Mouse (Mus musculus) embryo, embryonic 10 days (tissue): Measurements from ENCODE around the gene Ntf3.

Experiments
- DNase-seq: peaks from one replicate; pipeline ENCODE4 v3.0.0-alpha.2; 2015; ENCODE audit warnings: low spot score

Gene Ntf3

DNA sequence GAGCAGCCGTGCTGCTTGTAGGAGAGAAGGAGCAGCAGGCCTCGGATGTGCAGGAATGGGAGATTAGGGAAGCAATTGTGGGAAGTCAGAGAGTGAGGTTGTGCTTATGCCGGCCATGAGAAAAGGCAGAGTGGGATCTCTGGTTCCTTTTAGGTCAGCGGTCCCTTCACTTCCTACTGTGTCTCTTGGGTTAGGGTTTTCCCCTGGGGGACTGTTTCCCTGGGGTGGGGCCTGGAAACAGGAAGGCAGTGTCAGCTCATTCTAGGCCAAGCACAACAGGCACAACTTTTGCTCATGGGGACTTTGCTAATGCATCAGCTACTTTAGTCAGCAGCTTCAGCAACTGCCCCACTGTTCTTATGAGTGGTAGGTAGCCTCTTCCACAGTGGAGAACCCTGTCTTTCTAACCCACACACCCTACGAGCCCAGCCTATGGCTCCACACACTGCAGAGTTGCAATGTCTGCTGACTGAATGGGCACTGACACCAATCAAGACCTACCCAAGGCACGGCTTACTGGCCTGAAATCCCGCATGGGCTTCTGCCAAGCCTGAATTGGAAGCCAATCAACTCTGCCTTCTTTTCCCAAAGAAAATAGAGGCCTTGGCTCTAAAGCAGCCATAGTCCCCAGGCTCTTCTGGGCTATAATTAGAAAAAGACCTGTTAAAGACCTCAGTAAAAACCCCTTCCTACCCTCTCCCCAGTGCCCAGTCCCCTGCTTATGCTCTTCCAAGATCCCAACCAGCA lies 60.5 kb downstream of the Ntf3 start:
- no peak for DNase-seq

DNA sequence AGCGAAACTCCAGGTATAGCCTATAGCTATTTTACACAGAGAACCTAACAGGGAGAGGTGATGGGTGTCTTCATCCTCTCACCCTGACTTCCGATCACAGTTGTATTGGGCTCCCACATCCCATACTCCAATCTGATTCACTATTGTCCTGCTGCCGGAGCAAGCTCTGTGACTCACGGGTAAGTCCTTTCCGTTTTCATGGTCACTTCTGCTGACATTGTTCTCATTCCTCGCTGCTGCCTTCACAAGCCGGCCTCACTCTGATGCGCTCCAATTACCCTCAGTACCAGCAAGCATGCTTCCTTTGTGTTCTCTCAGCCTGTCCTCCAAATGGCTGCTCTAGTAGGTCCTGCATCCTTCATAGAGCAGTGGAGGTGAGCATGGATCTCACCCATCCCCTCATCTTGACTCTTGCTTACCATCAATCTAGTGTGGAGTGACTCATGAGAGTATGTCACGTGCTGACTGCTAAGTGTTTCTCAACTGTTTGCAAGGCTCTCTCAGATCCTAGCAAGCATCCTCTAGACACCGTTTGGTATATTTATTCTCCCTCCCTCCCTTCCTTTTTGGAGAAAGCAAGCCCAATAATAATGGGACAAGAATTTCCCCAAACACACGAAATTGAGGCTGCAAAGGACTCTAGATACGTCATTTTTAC lies 61.5 kb downstream of the Ntf3 start:
- DNase-seq: no peak

DNA sequence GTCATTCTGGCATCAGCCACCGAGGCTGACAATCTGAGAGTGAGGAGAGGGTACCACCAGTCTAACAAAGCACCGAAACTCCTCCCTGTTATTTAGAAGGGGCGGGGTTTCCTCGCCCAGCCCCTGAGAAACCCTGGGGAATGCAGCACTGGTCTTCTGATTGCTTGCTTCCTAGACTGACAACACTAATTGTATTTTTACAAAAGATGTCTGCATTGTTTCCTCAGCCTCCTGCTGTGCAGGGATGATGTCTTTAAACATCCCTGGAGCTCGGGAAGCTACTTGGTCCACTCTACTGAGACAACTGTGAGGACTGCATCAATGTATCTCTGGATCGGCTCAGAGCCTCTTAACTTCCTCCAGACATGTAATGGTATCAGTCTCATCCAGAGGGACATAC lies 64.1 kb downstream of the Ntf3 start:
- no peak for DNase-seq

DNA sequence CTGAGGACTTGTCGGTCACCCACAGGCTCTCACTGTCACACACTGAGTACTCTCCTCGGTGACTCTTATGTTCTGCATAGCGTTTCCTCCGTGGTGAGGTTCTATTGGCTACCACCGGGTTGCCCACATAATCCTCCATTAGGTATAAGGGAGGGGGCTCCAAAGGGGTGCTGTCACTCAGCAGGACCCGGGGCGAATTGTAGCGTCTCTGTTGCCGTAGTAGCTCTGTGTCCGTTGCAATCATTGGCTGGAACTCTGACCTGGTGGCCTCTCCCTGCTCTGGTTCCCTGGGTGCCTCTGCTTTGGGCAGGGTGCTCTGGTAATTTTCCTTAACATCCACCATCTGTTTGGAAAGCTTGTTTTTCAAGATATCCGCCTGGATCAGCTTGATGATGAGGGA lies 64.7 kb downstream of the Ntf3 start:
- DNase-seq: no peak

DNA sequence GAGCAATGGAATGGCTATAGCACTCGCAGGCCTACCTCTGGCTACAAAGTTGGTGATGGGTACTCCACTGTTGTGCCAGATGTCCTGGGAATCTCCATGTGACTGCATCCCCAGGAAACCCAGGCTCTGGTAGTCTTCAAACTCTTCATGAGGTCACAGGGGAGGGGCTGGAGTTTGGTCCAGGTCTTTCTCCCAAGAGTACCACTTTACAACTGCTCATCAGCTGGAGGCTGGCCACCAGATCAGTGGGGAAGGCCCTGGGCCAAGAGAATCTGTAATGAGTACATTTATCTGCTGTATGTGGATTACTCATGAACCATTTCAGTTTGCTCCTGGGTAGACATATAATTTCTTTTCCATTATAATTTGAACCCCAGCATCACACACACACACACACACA lies 66.1 kb downstream of the Ntf3 start:
- DNase-seq: no peak

DNA sequence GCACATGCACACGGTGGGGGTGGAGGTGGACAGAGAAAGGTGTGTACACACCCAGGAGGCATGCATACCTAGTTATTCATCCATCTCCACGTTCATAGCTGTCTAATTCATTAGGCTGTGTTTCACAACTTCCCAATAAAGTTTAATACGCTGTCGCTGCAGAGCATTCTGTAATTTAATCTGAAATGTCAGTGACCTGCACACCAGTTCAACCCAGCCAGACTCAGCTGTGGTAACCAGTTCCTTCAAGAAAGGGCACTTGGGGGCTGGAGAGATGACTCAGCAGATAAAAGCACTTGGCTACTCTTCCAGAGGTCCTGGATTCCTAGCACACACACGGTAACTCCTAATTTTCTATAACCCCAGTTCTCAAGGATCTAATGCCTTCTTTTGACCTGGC lies 69.2 kb downstream of the Ntf3 start:
- no peak for DNase-seq

DNA sequence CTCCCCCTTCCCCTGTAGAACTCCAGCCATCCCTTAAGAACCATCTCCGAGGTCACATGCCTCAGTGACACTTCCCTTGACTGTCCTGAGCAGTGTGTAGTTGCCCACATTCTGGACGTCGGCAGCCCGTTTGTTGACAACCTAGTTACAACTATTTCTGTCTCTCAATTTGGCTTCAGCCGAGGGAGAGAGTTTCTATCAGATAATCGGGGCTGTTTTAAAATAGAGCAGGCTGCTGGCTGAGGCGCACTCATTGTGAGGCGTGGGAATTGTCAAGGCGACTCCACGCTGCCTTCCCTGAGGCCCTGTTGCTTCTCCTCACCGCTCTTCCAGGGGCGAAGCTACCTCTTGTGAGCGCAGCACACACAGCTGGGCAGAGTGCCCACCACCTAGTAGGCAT lies 70.6 kb downstream of the Ntf3 start:
- no peak for DNase-seq

DNA sequence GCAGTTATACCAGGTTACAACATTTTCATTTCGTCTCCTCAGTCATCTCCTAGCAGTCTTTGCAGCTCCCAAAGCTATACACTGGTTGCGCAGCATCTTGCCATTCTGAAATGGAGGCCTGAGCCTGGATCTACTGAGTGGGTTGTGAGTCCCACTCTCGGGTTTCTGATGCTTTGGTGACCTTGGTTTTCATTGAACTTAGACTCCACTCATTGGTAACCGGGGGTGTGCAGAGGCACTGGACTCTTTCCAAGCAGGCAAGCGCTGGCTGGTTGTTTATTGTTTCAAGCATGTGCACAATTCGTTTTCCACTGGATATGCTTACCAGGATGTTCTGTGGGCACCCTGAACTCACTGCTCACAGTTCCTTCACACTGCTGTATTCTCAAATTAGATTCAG lies 71.7 kb downstream of the Ntf3 start:
- no peak for DNase-seq

DNA sequence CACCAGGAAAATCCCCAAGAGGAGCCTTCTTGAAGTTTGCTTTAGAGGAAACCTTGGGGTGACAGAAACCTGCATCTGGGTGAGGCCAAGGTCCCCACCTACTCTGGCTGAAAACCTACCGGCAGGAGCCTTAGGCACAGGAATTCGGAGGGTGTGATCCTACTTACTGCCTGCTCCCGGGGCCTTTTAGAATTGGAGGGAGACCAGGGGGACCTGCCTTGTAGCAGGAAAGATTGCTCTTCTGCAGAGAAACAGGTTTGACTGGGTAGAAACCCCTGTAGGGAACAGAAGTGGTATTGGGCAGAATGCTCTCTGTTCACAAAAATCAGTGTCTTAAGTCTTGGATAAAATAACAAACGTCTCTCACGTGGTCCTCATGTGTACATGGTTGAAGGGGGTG lies 74.7 kb downstream of the Ntf3 start:
- DNase-seq: no peak

DNA sequence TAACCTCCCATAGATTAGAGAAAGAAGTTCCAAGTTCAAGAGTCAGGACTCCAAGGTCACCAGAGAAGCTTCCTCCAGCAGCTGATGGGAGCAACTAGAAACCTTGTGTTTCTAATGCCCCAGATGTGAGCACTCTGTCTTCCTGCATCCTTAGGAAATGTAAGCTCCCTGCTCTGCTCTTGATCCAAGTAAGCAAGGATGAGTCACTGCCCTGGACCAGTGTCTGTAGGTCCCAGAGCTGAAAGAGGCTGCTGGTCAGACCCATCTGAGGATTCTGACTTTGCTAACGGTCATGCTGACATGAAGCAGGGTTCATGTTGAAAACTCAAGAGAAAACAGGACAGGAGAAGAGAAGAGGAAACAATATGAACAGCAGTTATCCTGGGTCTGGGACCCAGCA lies 76.6 kb downstream of the Ntf3 start:
- DNase-seq: no peak

DNA sequence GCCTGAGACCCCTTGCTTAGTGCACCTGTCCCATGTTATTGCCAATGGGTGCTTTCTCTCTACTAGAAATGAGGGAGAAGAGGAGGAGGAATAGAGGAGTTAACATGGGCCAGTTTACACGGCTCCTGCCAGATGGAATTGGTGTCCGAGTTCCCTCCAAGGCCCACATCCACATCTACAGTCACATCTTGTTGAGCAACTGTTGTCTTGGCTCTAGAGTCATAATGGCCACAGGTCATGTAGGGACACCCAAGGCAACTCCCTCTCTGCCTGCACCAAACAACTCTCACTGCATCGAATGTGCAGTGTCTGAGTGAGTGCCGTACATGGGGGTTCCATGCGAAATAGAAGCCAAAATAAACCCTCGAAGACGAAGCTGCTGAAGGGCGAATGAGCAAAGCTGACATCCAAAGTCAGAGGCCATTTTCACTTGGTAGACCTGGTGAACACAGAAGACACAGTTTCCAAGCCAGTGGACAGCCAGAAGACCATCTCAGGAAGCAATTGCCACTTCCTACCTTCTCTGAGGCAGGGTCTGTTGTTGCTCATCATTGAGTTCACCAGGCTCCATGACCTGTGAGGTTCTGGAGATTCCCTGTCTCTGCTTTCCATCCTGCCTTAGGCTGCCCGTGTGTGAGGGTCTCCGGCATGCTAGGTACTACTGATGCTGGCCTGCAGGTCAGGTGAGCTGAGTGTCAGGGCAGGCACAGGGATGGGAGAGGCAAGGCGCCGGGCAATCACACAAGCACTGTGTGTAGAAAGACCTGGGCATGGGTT lies 78.0 kb downstream of the Ntf3 start:
- DNase-seq: no peak

DNA sequence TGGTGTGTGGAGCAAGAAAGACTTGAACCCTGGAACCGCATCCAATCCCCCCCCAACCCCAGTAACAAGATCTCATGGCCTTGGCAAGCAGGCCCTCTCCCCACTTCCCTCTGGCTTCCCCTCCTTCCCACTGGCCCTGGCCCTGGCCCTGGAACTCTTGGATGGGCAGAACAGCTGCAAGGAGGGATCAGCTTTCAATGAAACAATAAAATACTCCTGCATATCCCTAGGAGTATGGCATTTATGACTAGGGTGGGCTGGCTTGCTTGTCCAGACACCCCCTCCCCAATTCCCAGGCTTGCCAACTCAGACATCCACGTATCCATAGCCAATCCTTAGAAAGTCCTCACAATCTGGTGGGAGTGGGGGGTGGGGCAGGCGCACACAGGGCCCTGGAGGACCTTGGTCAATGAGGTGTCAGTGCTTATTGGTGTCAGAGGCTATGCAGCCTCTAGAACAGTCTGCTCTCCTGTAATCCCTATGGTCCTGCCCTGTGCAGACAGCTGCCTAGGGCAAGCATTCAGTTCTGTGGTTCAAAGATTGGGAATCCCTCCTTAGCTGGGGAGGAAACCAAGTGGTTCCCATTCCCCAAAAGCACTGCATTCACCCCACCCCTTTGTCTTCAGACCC lies 80.3 kb downstream of the Ntf3 start:
- no peak for DNase-seq

DNA sequence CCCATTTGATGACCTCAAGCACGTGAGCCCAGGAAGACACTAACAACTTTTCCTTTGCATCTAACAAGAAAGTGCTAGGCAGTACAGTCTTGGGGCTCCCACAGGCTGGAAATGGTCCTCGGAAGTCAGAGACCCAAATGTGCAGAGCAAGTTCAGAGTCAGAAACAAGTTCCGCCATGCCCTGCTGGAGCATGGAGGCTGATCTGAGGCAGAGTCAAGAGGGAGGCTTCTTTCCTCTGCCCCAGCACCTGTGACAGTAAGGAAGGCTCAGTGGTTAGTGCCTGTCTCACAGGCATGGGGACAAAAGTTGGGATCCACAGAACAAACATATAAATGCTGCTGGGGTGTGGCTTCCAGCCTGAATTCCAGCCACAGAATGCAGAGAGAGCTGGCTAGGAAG lies 86.2 kb downstream of the Ntf3 start:
- DNase-seq: no peak

DNA sequence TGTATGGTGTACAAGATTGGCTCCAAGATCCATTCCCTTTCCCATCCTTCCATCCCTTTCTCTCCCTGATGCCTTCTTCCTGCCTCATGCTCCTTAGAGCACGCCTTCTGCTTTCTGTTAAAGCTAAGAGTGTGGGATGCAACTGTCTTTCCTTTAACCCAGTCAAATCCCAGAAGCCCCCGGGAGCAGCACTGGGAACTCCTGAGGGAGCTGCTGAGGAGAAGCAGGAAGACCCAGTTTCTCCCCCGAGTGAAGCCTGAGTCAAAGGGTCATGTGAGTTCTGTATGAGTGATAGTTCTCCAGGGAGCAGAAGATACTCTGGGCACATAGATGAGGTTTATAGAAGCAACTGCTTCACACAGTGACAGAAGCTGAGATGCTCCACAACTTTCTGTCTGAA lies 109.0 kb downstream of the Ntf3 start:
- DNase-seq: no peak

DNA sequence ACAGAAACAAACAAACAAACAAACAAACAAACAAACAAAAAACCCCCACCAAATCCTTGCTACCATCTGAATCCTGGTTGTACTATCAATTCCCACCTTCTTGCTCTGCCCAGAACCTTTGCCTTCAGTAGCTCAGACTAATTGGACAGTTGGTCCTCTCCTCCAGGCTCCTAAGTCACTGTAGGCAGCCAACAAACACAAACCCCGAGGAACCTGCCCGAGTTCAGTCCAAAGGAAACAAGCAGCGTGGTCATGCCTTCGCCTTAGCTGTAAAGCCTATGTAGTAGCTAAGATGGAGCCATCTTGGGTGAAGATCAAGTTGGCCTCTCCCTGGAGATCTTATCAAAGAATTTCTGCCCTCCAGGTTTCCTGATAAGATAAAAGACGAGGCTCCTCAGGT lies 113.6 kb downstream of the Ntf3 start:
- no peak for DNase-seq
